Mouse (Mus musculus) CD4-positive, CD25-positive, alpha-beta regulatory T cell, adult 4 months (primary cell): ENCODE measurements around the gene Fhit. TPM values are rescaled to one million over a fixed set of nuclear protein-coding genes. Genes with fewer than 3 reads are reported as not detected.
A peak's percentile ranks its signal among the peaks of the same experiment; 100 is the strongest.
"Not testable (repeated sequence)": the region's sequence is repeated elsewhere in the genome, so short reads cannot be mapped to it uniquely, and the experiment has no call there.

Experiments used
- ATAC-seq: one replicate; pipeline ENCODE4 v1.8.0; 2017
- polyA plus RNA-seq, 2 experiments: library from polyadenylated mRNA; unstranded; fragments of 100-300 nt; shearing (Covaris generic); gene quantifications; one replicate each; pipeline ENCODE4 v1.2.1; 2017

Gene Fhit
- 1 to 10 TPM; 5.6 to 8.4 TPM for polyA plus RNA-seq

DNA sequence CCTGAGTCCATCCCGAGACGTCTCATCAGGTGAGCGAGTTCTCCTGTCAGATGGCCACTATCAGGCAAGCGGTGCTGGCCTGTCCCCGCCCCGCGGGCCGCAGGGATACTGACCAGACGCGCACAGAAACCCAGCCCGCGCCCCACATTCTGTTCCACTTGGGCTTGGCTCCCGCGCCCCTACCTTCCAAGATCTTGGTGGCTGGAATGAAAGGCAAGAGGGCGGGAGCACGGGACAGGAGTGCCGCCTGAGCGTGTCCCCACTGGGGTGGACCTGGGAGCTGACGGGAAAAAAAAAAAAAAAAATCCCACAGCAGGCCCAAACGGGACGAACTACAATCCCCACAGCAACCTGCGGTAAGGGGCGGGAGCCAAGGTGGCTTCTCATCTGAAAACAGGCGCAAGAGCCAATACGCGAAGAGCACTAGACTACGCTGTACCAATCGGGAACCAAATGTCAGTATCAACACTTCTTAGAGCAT, at the start of gene Fhit:
Gene Fhit, minus strand, starts transcription at position 285 of the 481 bp plus-strand sequence.
- ATAC-seq, result peak; percentile 96

DNA sequence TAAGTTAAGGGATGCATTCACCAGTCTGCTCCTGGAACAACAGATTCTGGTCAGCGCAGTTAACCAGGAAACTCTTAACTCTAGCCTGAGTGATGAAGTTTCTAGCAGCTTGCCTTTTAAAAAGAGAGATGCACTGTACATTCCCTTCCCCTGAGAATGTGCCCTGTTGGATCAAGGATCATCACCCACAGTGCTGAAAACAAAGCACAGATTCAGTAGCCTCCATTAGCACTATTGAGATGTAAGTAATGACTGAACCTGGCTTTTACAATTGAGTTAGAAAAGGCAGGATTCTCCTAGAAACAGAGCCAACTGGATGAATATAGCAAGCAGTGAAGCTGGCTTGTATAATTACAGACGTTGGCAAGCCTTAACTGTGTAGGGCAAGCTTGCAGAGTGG, 45.0 kb upstream of the Fhit start:
- no peak for ATAC-seq

GRCm38 (mm10) chr14:11160806-11161450, 907 bp downstream of the Fhit start:
- peak; percentile 76 for ATAC-seq

GRCm38 (mm10) chr14:11159641-11160040, 2.2 kb downstream of the Fhit start:
- no peak for ATAC-seq

- no peak for ATAC-seq
Measured at GRCm38 (mm10) chr14:11159021-11159420, 2.8 kb downstream of the Fhit start.

GRCm38 (mm10) chr14:11157741-11158140, 4.1 kb downstream of the Fhit start:
- ATAC-seq, result no peak

DNA sequence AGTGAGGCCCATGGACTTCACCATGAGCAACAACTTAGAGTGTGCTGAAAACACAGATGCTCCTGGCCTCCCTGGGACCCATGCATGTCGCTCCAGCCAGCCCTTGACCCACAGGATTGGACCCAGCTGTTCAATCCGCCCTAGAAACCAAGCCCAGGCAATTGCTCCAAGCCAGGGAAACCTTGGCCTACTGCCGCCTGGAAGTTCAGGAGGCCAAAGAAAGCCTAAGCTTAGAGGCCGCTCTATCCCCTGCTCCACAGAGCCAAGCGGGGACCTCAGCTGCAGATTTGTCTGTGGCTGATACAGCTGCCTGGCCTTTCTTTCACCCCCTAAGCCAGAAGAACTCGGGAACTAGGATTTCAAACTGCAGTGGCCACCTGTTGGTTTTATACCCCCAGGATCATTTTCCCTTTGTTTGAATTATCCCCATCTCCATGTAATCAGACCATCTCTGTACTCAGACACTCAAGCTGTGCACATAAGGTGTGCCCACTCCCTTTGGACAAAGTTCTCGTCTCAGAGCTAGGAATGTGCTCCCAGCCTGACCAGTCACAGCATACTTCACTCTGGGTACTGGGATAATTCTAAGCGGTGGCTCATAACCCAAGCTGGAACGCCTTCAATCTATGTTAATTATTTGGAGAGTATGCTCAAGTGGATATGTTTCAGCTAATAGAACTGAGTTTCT, 10.1 kb downstream of the Fhit start:
- ATAC-seq, result no peak

DNA sequence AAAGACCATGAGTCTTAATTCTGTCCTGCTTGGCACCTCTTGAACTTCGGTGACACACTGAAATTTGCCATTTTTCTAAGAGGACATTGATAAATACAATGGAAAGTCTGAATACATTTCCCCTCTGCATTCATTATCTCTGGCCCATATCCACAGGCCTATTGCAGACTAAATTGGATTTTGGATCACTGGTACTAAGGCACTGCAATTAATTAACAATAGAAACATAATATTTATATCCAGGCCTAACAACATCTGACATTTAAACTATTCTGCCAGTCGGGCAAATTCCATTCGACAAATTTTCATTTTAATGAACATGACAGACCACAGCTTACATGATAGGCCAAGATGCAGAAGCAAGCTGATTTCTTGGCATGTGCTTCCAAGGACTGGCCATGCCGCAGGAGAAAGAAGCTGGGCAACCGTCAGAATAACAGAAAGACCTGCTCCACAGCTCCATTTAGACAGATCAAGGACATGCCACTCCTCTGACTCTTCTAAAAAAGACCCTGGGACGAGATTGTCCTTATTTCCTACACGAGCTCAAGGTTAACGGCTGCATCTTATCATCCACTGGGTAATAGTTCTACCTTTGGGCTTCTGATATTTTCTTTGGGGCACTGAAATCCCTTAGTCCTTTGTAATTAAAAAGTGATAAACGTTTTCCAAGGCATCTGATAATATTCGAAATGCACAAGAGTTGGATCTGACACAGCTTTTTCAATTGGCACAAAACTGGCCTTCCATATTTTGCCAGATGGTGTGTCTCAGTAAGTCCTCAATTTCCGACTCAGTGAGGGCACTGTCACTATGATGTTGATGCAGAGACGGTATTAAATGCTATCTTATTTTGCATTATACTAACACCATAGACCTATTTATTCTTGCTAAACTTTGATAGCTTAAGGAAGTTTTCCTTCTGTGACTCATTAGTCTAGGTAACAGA, 27.8 kb downstream of the Fhit start:
- no peak for ATAC-seq

- ATAC-seq, result no peak
Measured at GRCm38 (mm10) chr14:11132637-11133474, 29.0 kb downstream of the Fhit start.

DNA sequence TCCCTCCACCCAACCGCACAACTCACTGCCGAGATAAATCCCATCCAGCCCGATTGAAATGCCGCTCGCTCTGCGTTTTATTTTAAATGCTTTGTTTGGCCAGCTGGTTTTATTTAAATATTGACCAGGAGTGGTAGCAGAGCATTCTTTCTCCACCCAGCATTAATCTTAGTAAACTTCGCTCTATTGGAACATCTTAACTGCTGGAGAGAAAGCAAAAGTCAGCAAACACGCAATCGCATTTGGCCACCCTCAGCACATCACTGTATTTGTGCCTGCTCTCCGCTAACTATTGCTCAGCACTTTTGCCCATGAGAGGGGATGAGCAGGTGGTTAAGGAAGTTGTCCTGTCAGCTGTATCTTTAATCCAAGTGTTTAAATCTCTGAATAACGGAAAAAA, 36.7 kb downstream of the Fhit start:
- ATAC-seq, result no peak

- no peak for ATAC-seq
Measured at GRCm38 (mm10) chr14:11119076-11119475, 42.8 kb downstream of the Fhit start.

DNA sequence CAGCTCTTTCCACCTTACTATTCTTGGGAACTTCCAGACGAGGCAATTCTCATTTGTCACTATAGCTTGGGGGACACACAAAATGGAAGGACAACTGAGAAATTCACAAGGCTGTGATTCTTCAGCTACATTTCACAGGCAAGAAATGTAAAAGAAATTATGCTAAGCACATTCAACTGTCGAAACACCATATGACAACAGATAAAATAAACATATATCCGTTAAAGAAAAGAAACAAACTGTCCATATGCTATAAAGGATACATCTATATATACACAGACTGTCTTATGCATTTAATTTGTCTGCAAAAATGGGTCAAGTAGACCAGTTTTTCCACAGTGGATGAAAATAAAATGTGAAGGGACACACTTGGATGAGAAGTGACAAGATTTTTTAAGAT, 76.2 kb downstream of the Fhit start:
- no peak for ATAC-seq

- ATAC-seq, result no peak
Measured at GRCm38 (mm10) chr14:11083946-11084345, 77.9 kb downstream of the Fhit start.

GRCm38 (mm10) chr14:11083462-11083861, 78.4 kb downstream of the Fhit start:
- no peak for ATAC-seq

DNA sequence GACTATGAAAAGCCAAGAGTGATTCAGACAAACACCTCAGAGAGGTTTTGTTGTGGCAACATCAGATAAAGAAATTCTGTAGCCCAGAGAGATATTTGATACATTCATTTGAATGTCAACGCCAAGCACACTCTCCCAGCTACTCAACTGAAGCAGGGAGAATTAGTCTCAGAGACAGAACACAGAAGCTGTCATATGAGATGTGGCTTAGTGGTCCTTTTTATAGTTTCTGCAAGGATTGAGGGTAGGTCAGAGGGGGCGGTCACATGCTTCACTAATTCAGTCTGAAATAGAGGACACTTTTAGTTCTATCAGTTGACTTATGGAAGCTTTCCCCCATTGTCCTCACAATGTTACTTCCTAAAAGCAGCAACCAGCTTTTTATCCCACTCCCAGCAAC, 98.2 kb downstream of the Fhit start:
- no peak for ATAC-seq

DNA sequence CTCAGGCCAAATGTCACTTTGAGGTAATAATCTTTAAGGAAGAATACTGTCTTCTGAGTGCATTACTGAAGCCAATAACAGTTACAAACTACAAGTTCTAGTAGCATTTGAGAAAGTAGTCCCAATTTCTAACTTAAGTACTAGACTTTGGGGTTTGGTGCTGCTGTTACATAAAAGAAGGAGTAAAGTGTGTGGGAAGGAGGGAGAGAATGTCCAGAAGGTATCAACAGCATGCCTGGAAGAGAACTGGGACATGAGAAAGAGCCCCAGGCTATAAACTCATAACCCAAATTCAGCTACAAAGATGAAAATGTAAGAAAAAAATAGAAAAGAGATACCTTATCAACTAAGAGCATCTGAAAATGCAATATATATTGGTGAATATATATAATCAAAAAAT, 101.6 kb downstream of the Fhit start:
- no peak for ATAC-seq

DNA sequence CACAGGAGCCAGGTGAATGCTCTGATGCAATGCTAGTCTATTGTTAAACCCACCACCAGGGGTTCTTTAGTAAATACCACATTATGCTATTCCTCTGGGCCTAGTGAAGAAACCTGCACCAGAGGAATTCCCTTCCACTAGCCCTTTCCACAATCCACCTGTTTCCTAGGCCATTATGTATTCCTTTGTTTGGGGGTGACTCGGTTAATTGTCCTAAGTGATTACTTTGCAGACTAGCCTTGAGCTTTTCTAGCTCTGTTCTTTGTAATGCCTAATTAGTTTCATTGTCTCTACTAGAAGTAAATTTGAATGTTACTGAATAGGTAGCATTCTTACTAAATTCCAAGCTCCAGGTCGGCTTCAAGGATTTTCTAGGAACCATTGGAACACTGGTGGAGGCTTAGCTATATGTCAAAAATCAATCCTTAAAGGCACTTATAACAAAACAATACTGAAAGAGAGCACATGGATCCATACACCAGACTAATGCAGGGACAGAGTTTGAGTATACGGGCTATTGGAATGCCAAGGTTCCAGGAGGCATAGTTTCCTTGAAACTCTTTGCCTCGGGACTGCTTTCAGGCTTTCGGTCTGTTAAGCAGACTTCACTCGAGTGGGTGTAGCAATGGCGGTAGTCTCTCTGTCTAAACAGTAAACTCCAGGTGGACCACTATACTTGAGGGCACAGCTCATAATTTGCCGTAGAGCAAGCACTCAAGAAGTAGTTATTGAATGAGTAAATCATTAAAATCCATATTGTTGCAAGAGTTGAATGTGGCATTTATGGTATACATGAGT, 122.1 kb downstream of the Fhit start:
- ATAC-seq, result not testable (repeated sequence)

- no peak for ATAC-seq
Measured at GRCm38 (mm10) chr14:11021391-11021790, 140.4 kb downstream of the Fhit start.

DNA sequence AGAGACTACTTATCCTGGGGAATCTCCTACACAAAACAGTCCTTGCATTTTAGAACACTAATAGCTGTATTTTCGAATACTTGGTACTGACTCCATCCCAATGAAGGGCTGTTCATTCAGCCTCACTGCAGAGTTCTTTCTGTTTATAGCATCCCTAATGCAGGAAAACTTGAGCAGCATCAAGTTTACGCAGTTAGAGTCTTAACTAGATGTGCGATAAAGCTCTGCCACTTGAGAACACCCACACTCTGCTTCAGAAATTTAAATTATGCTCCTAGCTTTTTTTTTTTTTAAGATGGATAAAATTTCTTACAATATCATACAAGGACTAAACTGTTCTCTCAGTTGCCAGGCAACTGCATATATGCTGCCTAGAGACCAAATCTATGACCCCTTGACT, 183.2 kb downstream of the Fhit start:
- ATAC-seq, result no peak

- ATAC-seq, result peak; percentile 60
Measured at GRCm38 (mm10) chr14:10941647-10942046, 220.2 kb downstream of the Fhit start.

DNA sequence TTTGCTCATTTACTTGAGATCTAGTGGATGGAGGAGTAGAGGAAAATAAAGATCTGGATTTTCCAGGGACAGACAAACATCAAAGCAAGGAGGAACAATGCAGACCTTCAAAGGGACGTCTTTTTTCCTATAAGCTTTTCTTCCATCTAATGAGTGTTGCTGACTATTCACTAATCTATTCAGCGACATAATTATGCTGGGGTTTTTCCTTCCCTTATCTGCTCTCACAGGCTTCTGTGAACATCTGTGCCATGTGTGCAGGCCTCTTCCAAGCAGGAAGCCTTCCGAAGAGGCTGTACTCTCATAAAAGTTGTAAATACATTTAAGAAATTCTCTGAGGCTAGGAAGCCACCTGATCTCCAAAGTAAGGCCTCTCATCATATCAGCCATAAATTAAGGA, 228.2 kb downstream of the Fhit start:
- no peak for ATAC-seq
